Mouse (Mus musculus) layer of hippocampus, adult 8-10 months (tissue): ENCODE data around the gene Cers5. TPM values are rescaled to one million over a fixed set of nuclear protein-coding genes. Genes with fewer than 3 reads are reported as not detected.
"Not testable (repeated sequence)": the region's sequence is repeated elsewhere in the genome, so short reads cannot be mapped to it uniquely, and the experiment has no call there.

Experiments
- DNase-seq, 2 experiments: peaks; one replicate each; pipeline ENCODE4 v3.0.0; 2022; ENCODE audit warnings: low spot score in 2 of 2
- total RNA-seq, 4 experiments: library from RNA; stranded (reverse); gene quantifications; 2 replicates each; pipeline ENCODE4 v1.2.4; 2022

The Cers5 gene
- total RNA-seq, result 10 to 100 TPM; 24.9 to 34.7 (median 31.4) TPM

GRCm38 (mm10) chr15:99772881-99772924 lies at the start of gene Cers5:
Gene Cers5, minus strand, starts transcription at chr15:99772885.
- DNase-seq, result not testable (repeated sequence)

GRCm38 (mm10) chr15:99819621-99820279 lies 47.1 kb upstream of the Cers5 start:
- no peak for DNase-seq

- no peak for DNase-seq
Measured at GRCm38 (mm10) chr15:99819109-99819440, 46.4 kb upstream of the Cers5 start.

- DNase-seq, result peak in 1 of 2 experiments; percentile 24
Measured at GRCm38 (mm10) chr15:99818321-99819108, 45.8 kb upstream of the Cers5 start.

GRCm38 (mm10) chr15:99817343-99818235 lies 44.9 kb upstream of the Cers5 start:
- no peak for DNase-seq

- no peak for DNase-seq
Measured at GRCm38 (mm10) chr15:99815999-99816398, 43.3 kb upstream of the Cers5 start.

- no peak for DNase-seq
Measured at GRCm38 (mm10) chr15:99814554-99815260, 42.0 kb upstream of the Cers5 start.

- DNase-seq, result no peak
Measured at GRCm38 (mm10) chr15:99813639-99814038, 41.0 kb upstream of the Cers5 start.

GRCm38 (mm10) chr15:99812097-99812496 lies 39.4 kb upstream of the Cers5 start:
- no peak for DNase-seq

GRCm38 (mm10) chr15:99807776-99808735 lies 35.4 kb upstream of the Cers5 start:
- peak; percentile 32 to 47 for DNase-seq

GRCm38 (mm10) chr15:99806171-99806570 lies 33.5 kb upstream of the Cers5 start:
- DNase-seq, result no peak

GRCm38 (mm10) chr15:99805673-99806072 lies 33.0 kb upstream of the Cers5 start:
- no peak for DNase-seq

- DNase-seq, result no peak
Measured at GRCm38 (mm10) chr15:99803186-99803644, 30.5 kb upstream of the Cers5 start.

GRCm38 (mm10) chr15:99801885-99802572 lies 29.3 kb upstream of the Cers5 start:
- no peak for DNase-seq

- DNase-seq, result no peak
Measured at GRCm38 (mm10) chr15:99799706-99800105, 27.0 kb upstream of the Cers5 start.

- no peak for DNase-seq
Measured at GRCm38 (mm10) chr15:99797898-99798297, 25.2 kb upstream of the Cers5 start.

GRCm38 (mm10) chr15:99796735-99797134 lies 24.1 kb upstream of the Cers5 start:
- no peak for DNase-seq

GRCm38 (mm10) chr15:99796066-99796465 lies 23.4 kb upstream of the Cers5 start:
- DNase-seq, result no peak

GRCm38 (mm10) chr15:99792221-99792815 lies 19.6 kb upstream of the Cers5 start:
- DNase-seq, result no peak

- DNase-seq, result no peak
Measured at GRCm38 (mm10) chr15:99791003-99791402, 18.3 kb upstream of the Cers5 start.
